Mouse (Mus musculus) kidney, adult 2 months (tissue): ENCODE data around the gene Dapk3.
"Not testable (repeated sequence)": the region's sequence is repeated elsewhere in the genome, so short reads cannot be mapped to it uniquely, and the experiment has no call there.

Source experiments
- CTCF ChIP-seq: fragments of 200-500 bp; conservative IDR thresholded peaks from 2 replicates; pipeline ENCODE4 v1.5.1; 2011; ENCODE audit warnings: low read depth, mild to moderate bottlenecking, control low read depth, low read length, moderate library complexity, mixed read lengths; ENCODE audit not compliant: insufficient read depth, insufficient read length
- POLR2A ChIP-seq: fragments of 200-500 bp; IDR thresholded peaks from one replicate; pipeline ENCODE4 v1.6.1; 2011; ENCODE audit warnings: low read depth, low read length, control low read depth

DNA sequence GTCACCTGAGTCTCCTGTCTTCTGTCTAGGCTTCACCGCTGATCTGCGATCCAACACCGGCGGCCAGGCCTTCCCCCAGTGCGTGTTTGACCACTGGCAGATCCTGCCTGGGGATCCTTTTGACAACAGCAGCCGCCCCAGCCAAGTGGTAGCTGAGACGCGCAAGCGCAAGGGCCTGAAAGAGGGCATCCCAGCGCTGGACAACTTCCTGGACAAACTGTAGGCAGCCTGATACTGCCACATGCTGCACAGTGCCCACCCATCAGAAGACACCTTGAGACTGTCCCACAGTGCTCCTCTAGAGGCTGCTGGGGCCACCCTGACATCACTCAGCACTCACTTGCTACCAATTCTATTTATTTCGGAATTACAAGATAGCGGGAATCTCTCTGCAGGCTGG lies 945 bp upstream of the Dapk3 start:
- TF ChIP-seq POLR2A, CTCF: not testable (repeated sequence)
